Mouse (Mus musculus) megakaryocyte, embryonic 14.5 days (primary cell): Measurements from ENCODE around the gene Cish.

Experiments
- FLI1 ChIP-seq: IDR thresholded peaks from 2 replicates; pipeline ENCODE4 v1.6.1; 2012; ENCODE audit warnings: low read length, inconsistent platforms, mixed read lengths
- GATA1 ChIP-seq: IDR thresholded peaks from 3 replicates; pipeline ENCODE4 v1.6.1; 2012; ENCODE audit warnings: mixed read lengths, low read length, inconsistent platforms, borderline replicate concordance

- TF ChIP-seq GATA1 (no peak), FLI1 (no peak)
Measured at GRCm38 (mm10) chr9:107307886-107308285, 12.1 kb downstream of the Cish start.
